Mouse (Mus musculus): Measurements from ENCODE around the gene Itsn1.

Gene Itsn1

GRCm38 (mm10) chr16:91729066-91729482 is at the start of gene Itsn1:
Gene Itsn1, plus strand, starts transcription at chr16:91729281.
- DNase-seq (ENCODE audit: low read depth, low spot score) = peak; percentile 98

DNA sequence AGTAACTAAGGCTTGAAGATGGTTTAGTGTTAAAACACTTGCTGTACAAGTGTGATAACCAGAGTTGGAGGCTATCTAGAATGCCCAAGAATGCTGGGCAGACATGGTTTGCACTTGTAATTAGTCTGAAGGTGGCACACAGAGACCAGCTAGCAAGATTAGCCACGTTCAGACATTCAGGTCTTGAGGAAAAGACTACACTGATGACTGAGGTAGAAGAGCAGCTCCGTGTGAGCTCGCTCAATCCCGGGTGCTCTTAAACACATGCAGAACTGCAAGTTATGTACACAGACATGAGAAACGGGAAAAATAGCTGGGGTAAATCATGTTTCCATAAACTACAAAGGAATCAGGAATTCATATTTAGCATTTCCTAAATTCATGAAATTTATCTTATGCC is 48.4 kb upstream of the Itsn1 start:
- no peak for DNase-seq (ENCODE audit: low read depth, low spot score)

GRCm38 (mm10) chr16:91685526-91685925 is 43.6 kb upstream of the Itsn1 start:
- no peak for DNase-seq (ENCODE audit: low read depth, low spot score)

DNA sequence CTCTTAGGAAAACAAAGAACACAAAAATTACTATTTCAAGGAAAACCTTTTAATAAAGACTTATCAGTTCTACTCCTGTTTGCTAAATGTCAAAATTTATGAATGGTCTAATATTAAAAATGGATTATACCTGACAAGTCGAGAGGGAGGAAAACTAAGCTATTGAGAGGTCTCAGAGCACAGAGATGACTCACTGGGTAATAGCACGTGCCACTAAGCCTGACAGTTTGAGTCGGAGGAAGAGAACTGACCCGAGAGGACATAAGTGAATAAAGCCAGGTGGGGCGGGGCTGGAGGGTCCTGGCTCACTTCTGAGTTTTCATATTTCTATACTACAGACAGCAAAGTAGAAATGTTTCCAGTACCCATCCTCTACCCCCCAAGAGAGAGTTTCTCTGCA is 42.7 kb upstream of the Itsn1 start:
- DNase-seq (ENCODE audit: low read depth, low spot score) = no peak

- DNase-seq (ENCODE audit: low read depth, low spot score) = no peak
Measured at GRCm38 (mm10) chr16:91688023-91688618, 41.0 kb upstream of the Itsn1 start.

DNA sequence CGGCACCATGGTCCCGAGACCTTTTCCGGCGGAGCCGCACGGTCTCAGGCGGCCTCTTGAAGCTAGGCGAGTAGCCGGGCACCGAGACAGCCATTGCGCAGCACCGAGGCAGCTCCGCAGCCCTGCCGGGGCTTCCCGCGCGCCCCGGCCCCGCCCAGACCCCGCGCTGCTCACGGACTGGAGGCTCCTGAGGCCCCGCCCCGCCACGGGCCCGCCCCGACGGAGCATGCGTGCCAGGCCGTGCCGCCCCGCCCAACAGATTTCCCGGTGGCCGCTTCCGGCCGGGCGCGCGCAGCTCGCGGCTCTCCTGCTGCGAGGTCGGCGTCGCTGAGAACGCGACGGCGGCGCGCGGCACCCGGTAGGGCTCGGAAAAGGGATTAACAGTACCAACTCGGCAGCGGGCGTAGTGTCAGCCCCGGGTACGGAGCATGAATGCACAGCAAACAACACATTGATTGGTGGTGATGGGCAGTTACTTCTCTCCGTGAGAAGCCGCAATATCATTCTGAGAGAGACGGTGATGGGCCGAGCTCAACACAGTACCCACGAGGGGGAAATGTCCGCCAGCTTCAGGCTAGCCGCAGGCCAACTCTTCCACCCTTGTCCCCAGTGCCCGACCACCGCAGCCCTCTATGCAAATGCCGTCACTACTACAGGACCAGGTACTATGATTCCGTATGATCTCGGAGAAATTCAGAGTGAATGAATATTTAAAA is 40.3 kb upstream of the Itsn1 start, which contains the start of gene Donson:
Gene Donson, minus strand, starts transcription at position 152 of the 716 bp plus-strand sequence.
- DNase-seq (ENCODE audit: low read depth, low spot score) = peak; percentile 90

DNA sequence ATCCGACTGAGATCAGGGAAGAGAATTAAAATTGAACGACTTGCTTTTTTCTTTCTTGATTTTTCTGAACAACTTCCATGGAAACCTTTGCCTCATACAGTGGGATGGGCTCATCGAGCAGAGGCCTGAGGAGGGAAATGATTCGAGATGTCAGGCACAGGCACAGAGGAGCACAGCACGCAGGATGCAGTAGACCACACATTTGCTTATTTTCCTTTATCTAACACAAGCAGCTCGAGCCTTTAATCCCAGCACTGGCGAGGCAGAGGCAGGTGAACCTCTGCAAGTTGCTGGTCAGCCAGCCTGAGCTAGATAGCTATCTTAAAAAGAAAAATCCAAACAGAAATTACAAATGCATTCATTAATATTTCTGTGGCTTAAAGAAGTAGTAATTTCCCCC is 39.3 kb upstream of the Itsn1 start:
- no peak for DNase-seq (ENCODE audit: low read depth, low spot score)

DNA sequence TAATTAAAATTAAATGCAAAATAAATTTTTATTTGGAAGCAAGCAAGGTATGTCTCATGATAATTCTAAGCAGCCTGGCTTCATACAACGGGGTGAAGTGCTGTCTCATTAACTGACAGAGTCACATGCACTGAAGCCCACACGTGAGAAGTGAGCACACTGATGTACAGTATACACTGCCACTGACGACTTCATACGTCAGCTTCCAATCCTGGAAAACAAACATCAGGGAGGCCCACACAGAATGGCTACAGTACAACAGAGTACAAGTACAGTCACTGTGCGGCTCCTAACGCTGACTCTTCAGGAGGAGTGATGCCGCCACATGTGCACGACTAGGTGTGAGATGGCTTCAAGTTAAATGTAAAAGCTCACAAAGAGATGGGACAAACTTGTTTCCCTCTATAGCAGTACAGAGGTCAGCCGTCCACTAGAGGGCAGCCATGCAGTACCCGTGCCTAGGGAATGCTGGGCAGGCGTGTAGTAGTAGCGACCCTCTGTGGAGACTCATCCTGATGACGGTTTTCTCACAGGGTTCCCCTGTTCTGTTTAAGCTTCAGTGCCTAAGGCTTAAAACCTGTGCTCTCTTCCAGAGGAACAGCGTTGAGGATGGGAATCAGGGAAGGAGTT is 34.5 kb upstream of the Itsn1 start:
- peak; percentile 90 for DNase-seq (ENCODE audit: low read depth, low spot score)

DNA sequence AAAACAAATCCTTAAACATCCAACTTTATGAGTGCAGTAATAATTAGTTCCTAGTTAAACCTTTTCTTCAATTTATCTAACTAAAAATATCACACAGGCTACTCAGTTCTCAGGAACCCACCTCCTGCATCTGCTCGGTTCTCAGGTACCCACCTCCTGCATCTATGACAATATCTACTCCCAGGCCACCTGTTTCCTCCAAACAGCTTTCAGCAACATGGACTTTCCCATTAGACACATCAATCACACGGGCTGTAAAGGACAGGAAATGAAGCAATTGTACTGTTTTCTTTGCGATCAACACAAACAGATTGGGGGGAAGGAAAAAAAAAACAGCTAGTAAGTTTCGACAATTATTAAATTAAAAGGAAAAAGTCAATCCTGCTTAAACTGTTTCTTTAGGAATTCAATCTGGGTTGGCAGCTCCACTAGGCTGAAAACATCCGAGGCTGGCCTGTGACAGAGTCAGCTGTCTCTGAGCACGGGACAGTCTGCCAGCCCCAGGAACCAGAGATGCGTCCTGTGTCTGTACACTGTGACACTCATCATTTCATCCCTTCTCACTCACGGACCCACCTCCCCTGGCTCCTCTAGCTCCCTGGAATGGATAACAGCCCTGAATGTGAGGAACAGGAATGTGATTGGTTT is 33.8 kb upstream of the Itsn1 start:
- no peak for DNase-seq (ENCODE audit: low read depth, low spot score)

DNA sequence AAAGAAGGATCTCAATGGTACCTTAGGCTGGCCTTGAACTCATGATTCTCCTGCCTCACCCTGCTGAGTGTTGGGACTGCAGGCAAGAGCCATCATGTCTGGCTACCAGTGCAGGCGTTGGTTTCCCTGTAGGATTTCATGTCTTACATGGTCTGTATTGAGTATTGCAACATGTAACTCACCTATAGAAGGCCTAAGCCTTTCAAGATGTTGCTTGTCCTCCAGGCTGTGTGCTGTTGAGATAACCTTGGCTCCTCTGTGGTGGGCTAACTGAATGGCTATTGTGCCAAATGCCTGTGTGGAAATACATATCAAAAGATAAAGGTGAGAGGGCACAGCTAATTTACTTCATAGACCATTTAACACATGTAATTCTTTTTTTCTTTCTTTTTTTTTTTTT is 30.1 kb upstream of the Itsn1 start:
- no peak for DNase-seq (ENCODE audit: low read depth, low spot score)

DNA sequence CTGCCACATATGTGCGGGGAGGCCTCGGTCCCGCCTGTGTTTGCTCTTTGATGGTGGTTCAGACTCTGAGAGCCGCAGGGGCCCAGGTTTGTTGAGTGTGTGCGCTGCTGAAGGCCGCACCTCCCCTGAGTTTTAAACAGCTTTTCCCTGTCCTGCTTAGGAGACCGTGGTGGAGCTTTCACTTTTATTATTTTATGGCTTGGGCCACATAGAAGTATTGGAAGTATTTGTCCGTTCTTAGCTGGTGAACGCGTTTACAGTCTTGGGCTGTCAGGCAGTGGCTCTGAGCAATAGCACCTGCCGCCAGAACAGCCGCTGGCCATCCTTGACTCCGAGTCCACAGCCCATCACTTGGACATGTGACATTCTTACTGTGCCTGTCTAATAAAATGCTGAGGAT is 27.2 kb upstream of the Itsn1 start:
- no peak for DNase-seq (ENCODE audit: low read depth, low spot score)

DNA sequence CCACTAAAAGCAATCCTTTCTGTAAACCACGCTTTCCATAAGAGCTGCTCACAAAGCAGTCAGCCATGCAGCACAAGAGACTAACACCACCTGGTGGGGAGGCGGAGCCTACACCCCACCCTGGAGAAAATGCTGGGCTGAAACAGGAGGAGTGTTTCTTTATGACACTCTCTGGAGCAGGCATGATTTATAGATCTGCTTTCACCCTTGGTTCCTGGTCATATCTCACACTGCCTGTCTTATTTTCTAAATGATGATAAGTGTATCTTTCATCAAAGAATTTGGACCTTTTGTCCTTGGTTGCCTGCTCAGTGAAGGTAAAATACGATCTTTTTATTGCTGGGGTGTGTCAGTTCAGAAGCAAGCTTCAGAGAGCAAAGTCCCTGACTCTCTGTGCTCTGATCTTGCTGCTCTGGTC is 26.3 kb upstream of the Itsn1 start:
- DNase-seq (ENCODE audit: low read depth, low spot score) = no peak

- peak; percentile 30 for DNase-seq (ENCODE audit: low read depth, low spot score)
Measured at GRCm38 (mm10) chr16:91704603-91705340, 24.3 kb upstream of the Itsn1 start.

DNA sequence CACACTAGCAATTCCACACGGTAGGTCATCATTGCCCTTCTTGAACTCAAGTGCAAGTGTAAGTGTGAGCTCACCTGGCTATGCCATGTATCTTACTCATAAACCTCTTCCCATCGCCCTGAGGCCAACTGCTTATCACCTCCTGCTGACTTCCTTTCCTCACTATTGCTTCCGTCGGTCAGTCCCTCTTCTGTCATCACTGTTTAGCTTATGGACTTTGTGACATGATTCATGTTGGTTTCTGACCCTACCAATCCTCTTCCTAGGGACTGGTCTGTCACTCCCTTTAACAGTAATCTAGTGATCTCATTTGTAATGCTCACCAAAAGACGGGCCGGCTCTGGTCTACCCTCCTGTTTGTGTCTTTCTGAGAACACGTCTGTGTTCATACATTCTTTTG is 18.8 kb upstream of the Itsn1 start:
- DNase-seq (ENCODE audit: low read depth, low spot score) = no peak

DNA sequence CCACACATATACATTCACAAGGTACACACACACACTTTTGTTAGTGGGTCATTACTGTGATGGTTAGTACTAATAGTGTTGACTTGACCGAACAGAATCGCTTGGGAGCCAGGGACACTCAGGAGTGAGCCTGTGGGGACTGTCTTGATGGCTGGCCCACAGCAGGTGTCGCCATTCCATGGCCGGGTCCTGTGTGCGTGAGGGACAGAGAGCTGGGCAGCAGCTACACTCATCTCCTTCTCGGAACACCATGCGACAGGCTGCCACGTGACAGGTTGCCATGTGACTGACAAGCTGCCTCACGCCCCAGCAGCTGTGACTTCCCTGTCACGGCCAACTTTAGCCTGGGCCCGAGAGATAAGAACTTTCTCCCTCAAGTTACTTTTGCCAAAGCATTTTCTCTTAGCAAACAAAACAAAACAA is 12.1 kb upstream of the Itsn1 start:
- DNase-seq (ENCODE audit: low read depth, low spot score) = no peak

DNA sequence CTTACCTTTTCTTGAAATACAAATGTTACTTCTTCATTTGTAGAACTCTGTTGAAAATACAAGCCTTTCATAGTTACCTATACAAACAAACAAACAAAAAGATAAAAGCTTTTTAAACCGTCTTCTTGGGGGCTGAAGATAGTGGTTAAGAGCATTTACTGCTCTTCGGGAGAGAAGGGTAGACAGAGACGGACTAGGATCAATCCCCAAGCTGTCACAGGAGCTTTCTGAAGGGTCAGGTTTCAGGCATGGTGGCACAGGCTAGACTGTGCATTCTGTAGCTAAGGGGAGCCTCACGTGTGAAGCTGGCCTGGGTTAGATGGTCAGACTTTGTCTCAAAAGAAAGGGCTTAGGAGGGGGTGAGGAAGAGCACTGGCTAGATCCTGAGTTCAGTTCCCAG is 11.7 kb upstream of the Itsn1 start:
- no peak for DNase-seq (ENCODE audit: low read depth, low spot score)

DNA sequence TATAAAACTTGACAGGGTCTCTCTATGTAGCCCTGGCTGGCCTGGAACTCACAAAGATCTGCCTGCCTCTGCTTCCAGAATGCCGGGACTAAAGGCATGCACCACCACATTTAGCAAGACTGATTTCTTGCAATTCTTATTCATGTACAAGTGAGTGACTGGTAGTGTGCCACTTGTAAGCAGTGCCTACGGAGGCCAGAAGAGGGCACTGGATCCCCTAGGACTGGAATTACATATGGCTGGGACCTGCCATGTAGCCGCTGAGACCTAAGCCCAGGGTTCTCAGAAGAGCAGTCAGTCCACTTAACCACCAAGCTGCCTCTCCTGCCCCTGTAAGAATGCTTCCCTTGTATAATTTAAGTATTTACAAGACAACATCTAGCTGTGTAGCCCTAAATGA is 4.8 kb upstream of the Itsn1 start:
- peak; percentile 82 for DNase-seq (ENCODE audit: low read depth, low spot score)

GRCm38 (mm10) chr16:91727433-91727832 is 1.6 kb upstream of the Itsn1 start:
- DNase-seq (ENCODE audit: low read depth, low spot score) = peak; percentile 34

GRCm38 (mm10) chr16:91728123-91729065 is 687 bp upstream of the Itsn1 start, which contains the start of gene Cryzl1:
Gene Cryzl1, minus strand, starts transcription at chr16:91728975.
- DNase-seq (ENCODE audit: low read depth, low spot score) = peak; percentile 100

DNA sequence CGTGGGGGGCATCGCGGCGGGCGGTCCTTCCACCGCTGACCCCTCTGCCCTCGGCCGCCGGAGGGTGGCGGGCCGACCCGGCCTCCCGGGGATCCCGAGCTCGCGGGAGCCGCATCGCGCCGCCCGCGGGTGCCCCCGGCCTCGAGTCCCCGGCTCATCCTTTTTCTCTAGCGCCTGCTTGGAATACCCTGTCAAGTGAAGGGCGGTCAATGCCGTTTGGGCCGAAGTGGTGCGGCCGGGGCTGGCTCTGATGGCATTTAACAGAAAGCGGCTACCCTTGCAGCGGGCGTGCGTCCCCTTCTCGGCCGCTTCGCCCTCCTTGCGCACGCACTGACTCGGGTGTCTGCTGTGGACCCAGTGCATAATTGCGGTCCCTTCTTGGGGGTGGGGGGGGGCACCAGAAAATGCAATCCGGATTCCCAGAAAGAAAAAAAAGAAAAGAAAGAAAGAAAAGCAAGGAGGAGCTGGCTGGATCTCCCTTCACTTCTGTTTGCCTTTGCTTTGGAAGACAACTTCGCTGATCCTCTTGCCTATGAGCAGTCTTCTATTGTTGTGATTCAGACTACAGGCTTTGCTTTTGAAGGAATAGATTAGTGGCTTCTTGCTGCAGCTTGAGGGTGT is 850 bp downstream of the Itsn1 start:
- DNase-seq (ENCODE audit: low read depth, low spot score) = no peak
